Mouse (Mus musculus) adipocyte (in vitro differentiated cells): ENCODE measurements at regions not wholly inside any gene's neighbourhood (a gene's known extent, or its start where the extent isn't known, plus 50 kb on each side); places are given as distances from the start of the nearest gene placed in this dataset.

Experiments
- DNase-seq: peaks from one replicate; pipeline ENCODE4 v3.0.0-alpha.2; 2016; ENCODE audit warnings: low spot score

DNA sequence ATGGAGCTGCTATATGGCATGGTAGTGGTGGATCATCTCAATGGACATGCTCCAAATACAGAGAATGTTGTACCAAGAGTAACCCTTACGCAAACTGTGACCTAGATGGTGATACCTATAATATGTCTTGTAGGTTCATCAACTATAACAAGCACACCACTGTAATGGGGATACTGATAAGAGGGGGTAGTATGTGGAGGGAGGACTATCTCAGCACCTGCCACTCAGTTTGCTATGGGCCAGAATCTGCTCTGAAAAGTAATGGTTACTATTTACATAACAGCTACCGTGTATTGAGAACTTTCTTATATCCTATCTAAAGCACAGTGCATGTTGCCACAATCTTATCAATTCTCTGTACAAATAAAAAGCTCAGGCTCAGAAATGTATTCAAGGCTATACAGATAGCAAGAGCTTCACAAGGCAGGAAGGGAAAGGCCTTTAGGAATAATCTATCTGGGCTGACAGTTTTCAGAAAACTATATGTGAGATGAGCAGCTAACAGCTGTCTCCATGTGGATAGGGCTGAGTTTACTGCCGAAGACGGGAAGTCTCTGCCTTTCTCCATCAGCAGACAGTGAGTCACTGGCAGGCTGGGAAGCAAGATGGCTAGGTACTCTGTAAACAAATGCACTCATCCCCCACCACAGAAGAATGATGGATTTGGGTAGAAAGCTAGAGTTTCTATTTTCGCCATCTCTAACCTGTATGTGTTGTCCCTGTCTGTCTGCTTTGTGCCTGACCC, 77.1 kb upstream of the Nck2 start:
- no peak for DNase-seq

GRCm38 (mm10) chr1:43371863-43372262, 72.5 kb upstream of the Nck2 start:
- DNase-seq: no peak

DNA sequence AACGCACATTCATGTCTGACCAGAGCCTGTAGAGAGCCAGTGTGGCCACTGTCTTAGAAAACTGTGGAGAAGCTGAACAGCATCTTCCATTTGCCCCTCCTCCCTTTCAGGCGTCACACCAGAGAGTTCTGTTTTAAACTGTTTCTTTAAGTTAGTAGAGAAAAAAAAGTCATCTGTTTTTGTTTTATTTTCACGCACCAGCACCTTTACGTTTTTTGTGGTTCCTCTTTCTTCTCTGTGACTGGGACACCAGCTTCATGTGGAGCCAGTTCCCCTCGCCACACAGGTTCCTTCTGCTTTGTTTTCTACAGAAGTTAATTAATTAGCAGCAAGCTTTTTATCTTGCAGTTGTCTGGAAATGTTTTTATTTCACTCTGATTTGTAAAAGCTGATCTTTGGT, 69.4 kb upstream of the Nck2 start:
- no peak for DNase-seq

DNA sequence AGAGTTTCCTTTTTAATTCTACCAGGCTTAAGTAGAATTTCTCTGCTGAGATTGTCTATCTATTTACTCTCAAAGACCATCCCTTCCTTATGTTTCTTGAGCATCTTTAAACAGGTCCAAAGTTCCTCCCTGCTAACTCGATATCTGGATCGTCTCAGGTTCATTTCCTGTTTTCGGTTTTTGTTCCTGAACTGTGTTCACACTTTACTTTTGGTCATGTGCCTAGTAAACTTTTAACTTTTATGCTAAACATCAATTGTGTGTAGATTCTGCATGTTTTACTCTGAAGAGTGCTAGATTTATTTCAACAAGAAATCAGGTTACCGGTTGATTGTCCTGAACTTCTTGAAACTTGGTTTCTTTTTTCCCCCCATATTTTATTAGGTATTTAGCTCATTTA, 68.5 kb upstream of the Nck2 start:
- DNase-seq: no peak

DNA sequence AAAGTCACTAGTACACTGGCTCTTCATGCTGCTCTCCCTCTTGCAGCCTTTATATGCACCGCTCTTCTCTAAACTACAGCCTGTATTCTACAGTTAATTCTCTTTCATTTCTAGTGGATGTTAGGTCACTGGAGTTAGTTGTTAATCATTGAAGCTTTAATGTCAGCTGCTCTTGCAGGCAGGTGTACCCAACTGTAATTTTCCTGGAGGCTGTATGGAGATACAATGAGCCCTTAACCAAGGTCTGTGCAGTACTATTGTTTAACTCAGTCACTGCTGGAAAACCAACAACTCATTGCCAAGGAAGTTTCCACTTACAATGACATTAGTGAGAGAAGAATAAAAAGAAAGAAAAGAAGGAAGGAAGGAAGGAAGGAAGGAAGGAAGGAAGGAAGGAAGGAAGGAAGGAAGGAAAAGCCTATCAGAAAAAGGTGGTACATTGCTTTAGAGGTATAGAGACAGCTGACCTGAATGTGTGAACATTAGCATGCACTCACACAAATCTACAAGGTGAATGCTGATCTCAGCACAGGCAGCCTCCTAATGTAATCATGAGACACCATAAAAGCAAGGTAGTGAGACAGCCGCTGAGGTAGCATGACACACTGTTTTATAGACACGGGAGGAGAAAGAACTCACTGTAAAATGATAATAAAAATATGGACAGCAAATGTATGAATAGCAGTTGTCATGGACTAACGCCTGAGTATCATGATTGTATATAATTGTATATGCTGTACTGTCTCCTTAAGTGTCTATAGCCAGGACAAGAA, 66.7 kb upstream of the Nck2 start:
- DNase-seq: no peak

DNA sequence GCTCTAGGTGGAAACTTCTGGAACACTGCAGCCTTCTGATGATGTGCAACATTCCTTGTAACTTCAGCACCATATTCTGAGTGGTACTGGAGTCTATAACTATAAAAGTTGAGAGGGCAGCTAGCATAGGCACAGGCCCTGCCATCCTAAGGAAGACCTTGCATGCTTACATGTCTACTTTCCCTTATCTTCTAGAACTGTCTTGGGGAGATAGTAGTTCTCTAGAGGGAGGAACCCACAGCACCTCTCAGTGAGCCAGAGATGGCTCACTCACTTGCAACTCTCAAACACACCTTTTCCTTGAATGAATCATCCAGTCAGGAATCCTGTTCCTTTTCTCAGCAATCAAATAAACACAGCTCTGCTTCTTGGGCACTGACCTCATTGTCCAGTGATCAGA, 59.4 kb upstream of the Nck2 start:
- no peak for DNase-seq

GRCm38 (mm10) chr1:43394035-43394434, 50.3 kb upstream of the Nck2 start:
- no peak for DNase-seq
